18 mouse cellular contexts compared by ENCODE assay signal in genomic region chr6:63917035-63917570, GRCm38 (mm10).
"Had no signal": no experiment of that assay in that cellular context is flagged by ENCODE, and none has a peak within 500 bp of the region (broad histone marks: within the 10 kb centered on the region; RNA-seq: fewer than 3 reads in every experiment).

No protein-coding gene starts in this region.

- H3K4me3 ChIP-seq: left cerebral cortex, adult 2 months; liver, embryonic 13.5 days; midbrain, embryonic 15.5 days; myocyte; neural tube, embryonic 13.5 days; stomach, embryonic 15.5 days had no signal

- DNase-seq: kidney, adult 9 months; kidney, postnatal 25 days; layer of hippocampus, postnatal 36 days; liver, embryonic 13.5 days; lung, adult 2 months; lung, postnatal 14 days; lung, postnatal 4 days; retina, postnatal 1 day; right cerebral cortex, postnatal 25 days; spleen, adult 18-20 months; thymus, postnatal 25 days had no signal

- H3K4me2 ChIP-seq: liver, embryonic 13.5 days; midbrain, embryonic 11.5 days; midbrain, embryonic 15.5 days; neural tube, embryonic 13.5 days; stomach, embryonic 15.5 days had no signal

- H3K27ac ChIP-seq: kidney, postnatal 0 days; left cerebral cortex, adult 2 months; liver, embryonic 13.5 days; midbrain, embryonic 15.5 days; neural tube, embryonic 13.5 days; stomach, embryonic 15.5 days had no signal

- ATAC-seq: midbrain, embryonic 15.5 days had no signal

- H3K9ac ChIP-seq: liver, embryonic 13.5 days; midbrain, embryonic 15.5 days; neural tube, embryonic 13.5 days; stomach, embryonic 15.5 days had no signal

- H3K27me3 ChIP-seq: liver, embryonic 13.5 days; midbrain, embryonic 15.5 days; neural tube, embryonic 13.5 days; stomach, embryonic 15.5 days had no signal

- H3K4me1 ChIP-seq: liver, embryonic 13.5 days; midbrain, embryonic 15.5 days; neural tube, embryonic 13.5 days; stomach, embryonic 15.5 days had no signal

- H3K9me3 ChIP-seq: liver, embryonic 13.5 days; midbrain, embryonic 15.5 days; neural tube, embryonic 13.5 days; stomach, embryonic 15.5 days had no signal

- H3K36me3 ChIP-seq: liver, embryonic 13.5 days; midbrain, embryonic 15.5 days; neural tube, embryonic 13.5 days; stomach, embryonic 15.5 days had no signal
